Mouse (Mus musculus) inflammation-experienced regulatory T-cells, adult 6 months (primary cell): ENCODE results near the gene Cpt1b. TPM values are rescaled to one million over a fixed set of nuclear protein-coding genes. Genes with fewer than 3 reads are reported as not detected.

Experiments used
- ATAC-seq: one replicate; pipeline ENCODE4 v1.8.0; 2017
- polyA plus RNA-seq, 3 experiments: library from polyadenylated mRNA; unstranded; fragments of 100-300 nt; shearing (Covaris generic); gene quantifications; one replicate each; pipeline ENCODE4 v1.2.1; 2017

Gene Cpt1b
- under 1 TPM; 0.15 to 0.82 (median 0.45) TPM for polyA plus RNA-seq

- no peak for ATAC-seq
These were observed at the start of gene Cpt1b for GRCm38 (mm10) chr15:89425711-89426121. Gene Cpt1b, minus strand, starts transcription at chr15:89425863.

- no peak for ATAC-seq
These were observed 49.6 kb upstream of the Cpt1b start for GRCm38 (mm10) chr15:89475293-89475600.

- no peak for ATAC-seq
These were observed 49.1 kb upstream of the Cpt1b start for GRCm38 (mm10) chr15:89474596-89475292.

- no peak for ATAC-seq
These were observed 48.3 kb upstream of the Cpt1b start for GRCm38 (mm10) chr15:89473921-89474320.

- no peak for ATAC-seq
These were observed 47.7 kb upstream of the Cpt1b start for GRCm38 (mm10) chr15:89473370-89473769.

GRCm38 (mm10) chr15:89471476-89471875 is 45.8 kb upstream of the Cpt1b start:
- no peak for ATAC-seq

- ATAC-seq, result peak; percentile 46
These were observed 42.9 kb upstream of the Cpt1b start for GRCm38 (mm10) chr15:89468577-89468976.

- no peak for ATAC-seq
These were observed 39.4 kb upstream of the Cpt1b start for GRCm38 (mm10) chr15:89465052-89465451.

- ATAC-seq, result no peak
These were observed 37.9 kb upstream of the Cpt1b start for GRCm38 (mm10) chr15:89463334-89464235.

- no peak for ATAC-seq
These were observed 36.5 kb upstream of the Cpt1b start for GRCm38 (mm10) chr15:89462176-89462575.

- no peak for ATAC-seq
These were observed 35.7 kb upstream of the Cpt1b start for GRCm38 (mm10) chr15:89461321-89461720.

GRCm38 (mm10) chr15:89460298-89460697 is 34.6 kb upstream of the Cpt1b start:
- no peak for ATAC-seq

GRCm38 (mm10) chr15:89459821-89460220 is 34.2 kb upstream of the Cpt1b start:
- ATAC-seq, result no peak

- ATAC-seq, result no peak
These were observed 33.3 kb upstream of the Cpt1b start for GRCm38 (mm10) chr15:89458942-89459341.

- no peak for ATAC-seq
These were observed 30.0 kb upstream of the Cpt1b start for GRCm38 (mm10) chr15:89455642-89456041.

- no peak for ATAC-seq
These were observed 29.2 kb upstream of the Cpt1b start for GRCm38 (mm10) chr15:89454857-89455256.

GRCm38 (mm10) chr15:89453865-89454478 is 28.3 kb upstream of the Cpt1b start, which contains the start of gene Mapk8ip2:
Gene Mapk8ip2, plus strand, starts transcription at chr15:89453913.
- ATAC-seq, result no peak

- no peak for ATAC-seq
These were observed 27.5 kb upstream of the Cpt1b start for GRCm38 (mm10) chr15:89452906-89453864.

GRCm38 (mm10) chr15:89442486-89443070 is 16.9 kb upstream of the Cpt1b start:
- no peak for ATAC-seq

- ATAC-seq, result no peak
These were observed 10.2 kb upstream of the Cpt1b start for GRCm38 (mm10) chr15:89435878-89436277.

- no peak for ATAC-seq
These were observed 8.5 kb upstream of the Cpt1b start for GRCm38 (mm10) chr15:89434136-89434535.

- ATAC-seq, result no peak
These were observed 7.3 kb upstream of the Cpt1b start for GRCm38 (mm10) chr15:89432946-89433345.
